8 mouse cellular contexts compared by ENCODE assay signal in genomic region chr7:30664529-30665200, GRCm38 (mm10). TPM values are rescaled to one million over a fixed set of nuclear protein-coding genes. Genes with fewer than 3 reads are reported as not detected.
DNase-seq lines count a peak whose midpoint lies in the region; ATAC-seq lines count a peak whose summit lies in the region.

Gene Haus5 (minus strand): TSS chr7:30664994.

- peak within 1 kb of the TSS; percentile 84 for H3K27ac ChIP-seq in hindbrain, embryonic 13.5 days

- H3K4me1 ChIP-seq in hindbrain, embryonic 13.5 days (replicated peaks): peaks cover 14% of the 10 kb centered on the region

- H3K36me3 ChIP-seq in hindbrain, embryonic 13.5 days: peaks cover 20% of the 10 kb centered on the region

- peak within 1 kb of the TSS; percentile 78 for H3K4me2 ChIP-seq in hindbrain, embryonic 13.5 days

- no peaks in the 10 kb centered on the region for H3K9me3 ChIP-seq in hindbrain, embryonic 13.5 days

- peak; percentile 96 for ATAC-seq in hindbrain, embryonic 13.5 days (ENCODE audit: low FRiP score)

- H3K9ac ChIP-seq in hindbrain, embryonic 13.5 days: peak within 1 kb of the TSS; percentile 74

- peak within 1 kb of the TSS; percentile 63 for H3K4me3 ChIP-seq in hindbrain, embryonic 13.5 days

- WGBS in hindbrain, embryonic 13.5 days: 1% methylated on average over 34 of the region's 34 CpGs

- peak; percentile 88 for DNase-seq in Muller cell, postnatal 12 days (ENCODE audit: inconsistent ontology term)
- peak; percentile 90 for DNase-seq in cerebellum, adult 9-11 months
- DNase-seq in frontal cortex, postnatal 10 days (ENCODE audit: low spot score in 2 of 2): peak; percentile 87 to 91
- peak; percentile 86 to 90 for DNase-seq in layer of hippocampus, postnatal 25 days (ENCODE audit: extremely low spot score in 1 of 2, low spot score in 1 of 2)
- peak; percentile 92 for DNase-seq in lung, postnatal 25 days (ENCODE audit: low spot score)
- DNase-seq in retina, embryonic 14.5 days (ENCODE audit: low spot score): peak; percentile 95
- peak; percentile 94 for DNase-seq in thymus, postnatal 4 days

- peaks cover 4% of the 10 kb centered on the region; the same call in 1 of the 2 replicates for H3K27me3 ChIP-seq in hindbrain, embryonic 13.5 days

RNA-seq across cellular contexts. Expression of gene Haus5, which starts in this region (rescaled TPM):
- 23.2 and 27.1 TPM in 2 replicates for polyA plus RNA-seq in hindbrain, embryonic 13.5 days (2015; fragmentation: Nextera tagmentation; extraction: Ambion mirVana)
- 1 to 10 TPM; 4.2 to 6.6 TPM for total RNA-seq in layer of hippocampus, postnatal 25 days (2021)

Comparison
In these comparisons a context has a peak if more than half of its experiments do, and no peak if none do; other contexts are left out.
1. Peak in every context shown above with its lines: DNase-seq, ATAC-seq, H3K4me3 ChIP-seq and H3K27ac ChIP-seq.